In the genomic region with DNA sequence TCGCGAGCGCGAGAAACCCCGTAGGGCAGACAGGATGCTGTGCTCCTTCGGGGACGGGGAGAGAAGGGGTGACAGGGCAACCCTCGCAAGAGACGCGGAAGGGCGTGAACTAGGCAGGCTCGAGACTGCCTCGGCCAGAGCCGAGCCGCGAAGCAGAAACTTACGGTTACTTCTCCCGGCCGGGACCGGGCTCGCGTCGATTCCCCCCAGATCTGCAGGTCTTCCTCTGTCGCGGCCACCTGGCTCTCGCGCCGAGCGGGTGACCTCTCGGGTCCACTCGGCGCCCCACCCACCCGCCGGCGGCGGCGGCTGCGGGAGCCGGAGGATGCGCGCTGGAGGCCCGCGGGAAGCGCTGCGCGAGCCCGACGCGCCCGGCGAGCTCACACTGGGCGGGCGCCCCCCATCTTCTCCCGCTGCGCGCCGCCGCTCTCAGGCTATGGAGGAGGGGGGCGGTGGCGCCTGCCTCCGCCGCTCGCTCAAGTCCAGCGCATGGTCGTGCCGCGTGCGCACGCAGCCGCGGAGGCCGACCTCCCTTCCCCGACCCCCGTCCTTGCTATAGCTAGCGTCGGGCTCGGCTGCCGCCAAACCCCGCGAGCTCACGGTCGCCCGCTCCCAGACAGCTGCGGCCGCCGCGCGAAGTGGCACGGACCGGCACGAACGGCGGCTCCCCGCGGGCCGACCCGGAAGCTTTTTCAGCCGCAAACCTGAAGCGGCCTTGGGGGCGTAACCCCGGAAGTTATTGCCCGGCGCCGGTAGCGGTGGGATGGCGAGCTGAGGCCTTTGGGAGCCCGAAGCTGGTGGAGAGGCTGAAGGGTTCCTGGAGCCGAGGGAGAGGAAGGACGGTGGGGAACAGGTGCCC, we compare ENCODE assay signal across 8 mouse cellular contexts. TPM values are rescaled to one million over a fixed set of nuclear protein-coding genes. Genes with fewer than 3 reads are reported as not detected.
DNase-seq lines count a peak whose midpoint lies in the region; ATAC-seq and TF ChIP-seq lines count a peak whose summit lies in the region.

A gene (minus strand): TSS at position 493 of the 859 bp plus-strand sequence.
A gene (plus strand): TSS at position 752 of the 859 bp plus-strand sequence.

- under 1% methylated on average over 105 of the region's 109 CpGs for WGBS in heart, embryonic 11.5 days (ENCODE audit: insufficient replicate concordance)
- under 1% methylated on average over 107 of the region's 109 CpGs for WGBS in kidney, postnatal 0 days
- under 1% methylated on average over 107 of the region's 109 CpGs for WGBS in liver, embryonic 11.5 days
- WGBS in stomach, embryonic 14.5 days, result under 1% methylated on average over 91 of the region's 109 CpGs

- H3K4me1 ChIP-seq in heart, embryonic 11.5 days (ENCODE audit: control insufficient read depth, insufficient read depth, low read length), result 0 out of 2 replicates have a peak, but pooled peaks cover 2% of the 10 kb centered on the region
- H3K4me1 ChIP-seq in kidney, postnatal 0 days (replicated peaks; ENCODE audit: insufficient read depth, low read length), result no peaks in the 10 kb centered on the region
- H3K4me1 ChIP-seq in liver, embryonic 11.5 days (replicated peaks; ENCODE audit: control insufficient read depth, insufficient read depth, low read length), result peaks cover 14% of the 10 kb centered on the region; the same call in 1 of the 2 replicates
- H3K4me1 ChIP-seq in stomach, embryonic 14.5 days (ENCODE audit: control insufficient read depth, insufficient read depth, low read length), result peaks cover 3% of the 10 kb centered on the region

- H3K9ac ChIP-seq in heart, embryonic 11.5 days (ENCODE audit: low read depth, low read length), result peak within 1 kb of the TSS; percentile 87
- peak within 1 kb of the TSS; percentile 82 for H3K9ac ChIP-seq in kidney, postnatal 0 days (ENCODE audit: low read depth, low read length)
- H3K9ac ChIP-seq in liver, embryonic 11.5 days (ENCODE audit: low read depth, low read length), result peak within 1 kb of the TSS; percentile 88
- peak within 1 kb of the TSS; percentile 68 for H3K9ac ChIP-seq in stomach, embryonic 14.5 days (replicated peaks; ENCODE audit: low read depth, low read length)

- DNase-seq in B cell, adult 2 months, result peak; percentile 91 to 92
- peak; percentile 94 for DNase-seq in brain, adult 2 months (ENCODE audit: low read depth, low spot score)
- DNase-seq in kidney, postnatal 0 days (ENCODE audit: low spot score), result peak; percentile 90
- peak; percentile 90 for DNase-seq in liver, embryonic 11.5 days (ENCODE audit: low spot score)
- DNase-seq in naive thymus-derived CD4-positive, alpha-beta T cell, adult 2 months (ENCODE audit: low read depth), result peak; percentile 90

- no peaks in the 10 kb centered on the region for H3K36me3 ChIP-seq in heart, embryonic 11.5 days (ENCODE audit: control insufficient read depth, insufficient read depth, low read length)
- H3K36me3 ChIP-seq in kidney, postnatal 0 days (ENCODE audit: insufficient read depth, low read length), result no peaks in the 10 kb centered on the region
- no peaks in the 10 kb centered on the region for H3K36me3 ChIP-seq in liver, embryonic 11.5 days (ENCODE audit: control insufficient read depth, insufficient read depth, low read length)
- no peaks in the 10 kb centered on the region for H3K36me3 ChIP-seq in stomach, embryonic 14.5 days (ENCODE audit: control insufficient read depth, insufficient read depth, low read length)

- no peak for TF ChIP-seq CTCF in kidney, postnatal 0 days (IDR thresholded peaks at IDR 0.05; ENCODE audit: low read depth)

- H3K27me3 ChIP-seq in heart, embryonic 11.5 days (ENCODE audit: control insufficient read depth, insufficient read depth, low read length), result no peaks in the 10 kb centered on the region
- no peaks in the 10 kb centered on the region for H3K27me3 ChIP-seq in kidney, postnatal 0 days (ENCODE audit: insufficient read depth, low read length)
- no peaks in the 10 kb centered on the region for H3K27me3 ChIP-seq in liver, embryonic 11.5 days (replicated peaks; ENCODE audit: control insufficient read depth, insufficient read depth, low read length)
- H3K27me3 ChIP-seq in stomach, embryonic 14.5 days (ENCODE audit: control insufficient read depth, insufficient read depth, low read length), result no peaks in the 10 kb centered on the region

- H3K4me2 ChIP-seq in heart, embryonic 11.5 days, result peak within 1 kb of the TSS; percentile 96
- H3K4me2 ChIP-seq in kidney, postnatal 0 days (ENCODE audit: low read length), result peak within 1 kb of the TSS; percentile 80
- H3K4me2 ChIP-seq in liver, embryonic 11.5 days, result peak within 1 kb of the TSS; percentile 90
- H3K4me2 ChIP-seq in stomach, embryonic 14.5 days (replicated peaks; ENCODE audit: low read depth, low read length), result peak within 1 kb of the TSS; percentile 52

- peak within 1 kb of the TSS; percentile 82 for H3K4me3 ChIP-seq in heart, embryonic 11.5 days (ENCODE audit: low read depth, low read length)
- peak within 1 kb of the TSS; percentile 85 for H3K4me3 ChIP-seq in kidney, postnatal 0 days (replicated peaks; ENCODE audit: low read depth, low read length)
- H3K4me3 ChIP-seq in liver, embryonic 11.5 days (ENCODE audit: low read depth, low read length), result peak within 1 kb of the TSS; percentile 69
- H3K4me3 ChIP-seq in stomach, embryonic 14.5 days (ENCODE audit: low read depth, low read length), result peak within 1 kb of the TSS; percentile 77

- H3K27ac ChIP-seq in heart, embryonic 11.5 days (ENCODE audit: low read depth, low read length), result peak within 1 kb of the TSS; percentile 90
- peak within 1 kb of the TSS; percentile 90 for H3K27ac ChIP-seq in kidney, postnatal 0 days
- peak within 1 kb of the TSS; percentile 92 for H3K27ac ChIP-seq in liver, embryonic 11.5 days (ENCODE audit: low read depth, low read length)
- H3K27ac ChIP-seq in stomach, embryonic 14.5 days (ENCODE audit: low read length), result peak within 1 kb of the TSS; percentile 82

- ATAC-seq in erythroblast, adult 5-6 weeks (replicated peaks; ENCODE audit: low FRiP score, poor library complexity, severe bottlenecking), result peak; percentile 88
- ATAC-seq in heart, embryonic 11.5 days (replicated peaks; ENCODE audit: insufficient number of reproducible peaks, low FRiP score, low TSS enrichment), result peak; percentile 93
- ATAC-seq in kidney, postnatal 0 days (replicated peaks; ENCODE audit: low FRiP score, low read depth), result peak; percentile 94
- peak; percentile 88 for ATAC-seq in liver, embryonic 11.5 days (replicated peaks; ENCODE audit: low FRiP score)
- ATAC-seq in stomach, embryonic 14.5 days (ENCODE audit: insufficient number of reproducible peaks, insufficient read depth, low FRiP score, low read depth), result peak; percentile 96

- H3K9me3 ChIP-seq in heart, embryonic 11.5 days (replicated peaks; ENCODE audit: control insufficient read depth, low read length), result no peaks in the 10 kb centered on the region
- H3K9me3 ChIP-seq in kidney, postnatal 0 days (replicated peaks; ENCODE audit: low read length), result no peaks in the 10 kb centered on the region
- H3K9me3 ChIP-seq in liver, embryonic 11.5 days (ENCODE audit: control insufficient read depth, low read length), result no peaks in the 10 kb centered on the region
- H3K9me3 ChIP-seq in stomach, embryonic 14.5 days (ENCODE audit: control insufficient read depth, low read depth, low read length), result no peaks in the 10 kb centered on the region

RNA-seq across cellular contexts. Expression of the first gene that starts in this region (rescaled TPM):
- 4.8 and 13.2 TPM in 2 replicates for total RNA-seq in erythroblast, adult 5-6 weeks (2015; ENCODE audit: low replicate concordance)
- 18.1 and 21.3 TPM in 2 replicates for total RNA-seq in erythroblast, adult 5-6 weeks (2017; ENCODE audit: low replicate concordance)
- 9.8 and 10.5 TPM in 2 replicates for polyA plus RNA-seq in heart, embryonic 11.5 days (2014; fragmentation: Nextera tagmentation; extraction: Ambion mirVana)
- polyA plus RNA-seq in kidney, postnatal 0 days (2015; fragmentation: Nextera tagmentation; extraction: Ambion mirVana), result 13.3 and 14.1 TPM in 2 replicates
- polyA plus RNA-seq in liver, embryonic 11.5 days (2014; fragmentation: Nextera tagmentation; extraction: Ambion mirVana), result 10.4 and 11.3 TPM in 2 replicates
- polyA plus RNA-seq in stomach, embryonic 14.5 days (2014; fragmentation: Nextera tagmentation; extraction: Ambion mirVana), result 13.5 and 14.0 TPM in 2 replicates

RNA-seq across cellular contexts. Expression of the second gene that starts in this region (rescaled TPM):
- total RNA-seq in erythroblast, adult 5-6 weeks (2015; ENCODE audit: low replicate concordance), result 36.8 and 42.3 TPM in 2 replicates
- 51.4 and 55.5 TPM in 2 replicates for total RNA-seq in erythroblast, adult 5-6 weeks (2017; ENCODE audit: low replicate concordance)
- 43.7 and 44.4 TPM in 2 replicates for polyA plus RNA-seq in heart, embryonic 11.5 days (2014; fragmentation: Nextera tagmentation; extraction: Ambion mirVana)
- polyA plus RNA-seq in kidney, postnatal 0 days (2015; fragmentation: Nextera tagmentation; extraction: Ambion mirVana), result 36.7 and 39.4 TPM in 2 replicates
- 38.2 and 38.8 TPM in 2 replicates for polyA plus RNA-seq in liver, embryonic 11.5 days (2014; fragmentation: Nextera tagmentation; extraction: Ambion mirVana)
- polyA plus RNA-seq in stomach, embryonic 14.5 days (2014; fragmentation: Nextera tagmentation; extraction: Ambion mirVana), result 48.9 and 49.9 TPM in 2 replicates

Comparison
In these comparisons a context has a peak if more than half of its experiments do, and no peak if none do; other contexts are left out.
1. Peak in every context shown above with its lines: DNase-seq, ATAC-seq, H3K4me3 ChIP-seq and H3K27ac ChIP-seq.